Mouse (Mus musculus) gastrocnemius, postnatal 25 days (tissue): ENCODE data around the gene Ttc16. TPM values are rescaled to one million over a fixed set of nuclear protein-coding genes. Genes with fewer than 3 reads are reported as not detected.

Source experiments
- DNase-seq: peaks from one replicate; pipeline ENCODE4 v3.0.0; 2022
- long read RNA-seq, 2 experiments: library from polyadenylated mRNA; stranded (forward); transcript quantifications; one replicate each; pipeline ENCODE4 v2.0.0; 2021
- total RNA-seq, 2 experiments: library from RNA; stranded (reverse); gene quantifications; 1 replicate in 1 of 2; 2 replicates in 1 of 2; pipeline ENCODE4 v1.2.3; 2021

Ttc16 gene
- not detected for total RNA-seq
- long read RNA-seq, experiment 1 = 0 reads
- long read RNA-seq, experiment 2, partial matches to known transcripts = 0 of 1 reads
- long read RNA-seq, experiment 2, other reads (novel, unspliced or antisense) = 1 of 1 reads

GRCm38 (mm10) chr2:32775359-32776074 lies at the start of gene Ttc16, which contains the start of gene Ptrh1:
Ttc16 (minus strand) TSS chr2:32775633.
Ptrh1 (plus strand) TSS chr2:32775786.
- peak; percentile 97 for DNase-seq

GRCm38 (mm10) chr2:32824778-32825177 lies 49.3 kb upstream of the Ttc16 start:
- no peak for DNase-seq

- DNase-seq = no peak
These were observed 48.7 kb upstream of the Ttc16 start for GRCm38 (mm10) chr2:32824181-32824580.

GRCm38 (mm10) chr2:32823579-32824154 lies 48.2 kb upstream of the Ttc16 start:
- DNase-seq = no peak

- no peak for DNase-seq
These were observed 47.7 kb upstream of the Ttc16 start for GRCm38 (mm10) chr2:32823153-32823552.

GRCm38 (mm10) chr2:32822643-32823042 lies 47.2 kb upstream of the Ttc16 start:
- DNase-seq = no peak

GRCm38 (mm10) chr2:32821041-32821802 lies 45.8 kb upstream of the Ttc16 start:
- DNase-seq = no peak

- no peak for DNase-seq
These were observed 42.8 kb upstream of the Ttc16 start for GRCm38 (mm10) chr2:32818208-32818607.

- no peak for DNase-seq
These were observed 42.2 kb upstream of the Ttc16 start for GRCm38 (mm10) chr2:32817589-32817988.

GRCm38 (mm10) chr2:32816946-32817581 lies 41.6 kb upstream of the Ttc16 start:
- DNase-seq = no peak

- no peak for DNase-seq
These were observed 41.1 kb upstream of the Ttc16 start for GRCm38 (mm10) chr2:32816497-32816896.

- DNase-seq = no peak
These were observed 36.5 kb upstream of the Ttc16 start for GRCm38 (mm10) chr2:32811959-32812358.

GRCm38 (mm10) chr2:32808816-32809566 lies 33.6 kb upstream of the Ttc16 start:
- no peak for DNase-seq

- DNase-seq = no peak
These were observed 23.0 kb upstream of the Ttc16 start for GRCm38 (mm10) chr2:32798251-32798962.

- no peak for DNase-seq
These were observed 20.4 kb upstream of the Ttc16 start for GRCm38 (mm10) chr2:32795748-32796418.

- peak; percentile 69 for DNase-seq
These were observed 15.9 kb upstream of the Ttc16 start for GRCm38 (mm10) chr2:32791297-32791696.

- no peak for DNase-seq
These were observed 13.1 kb upstream of the Ttc16 start for GRCm38 (mm10) chr2:32788581-32788980.

- no peak for DNase-seq
These were observed 11.7 kb upstream of the Ttc16 start for GRCm38 (mm10) chr2:32787176-32787575.

GRCm38 (mm10) chr2:32784048-32784681 lies 8.7 kb upstream of the Ttc16 start, which contains the start of gene Cfap157:
Cfap157 (minus strand) TSS chr2:32784428.
- no peak for DNase-seq

GRCm38 (mm10) chr2:32781710-32782109 lies 6.3 kb upstream of the Ttc16 start:
- no peak for DNase-seq
